Mouse (Mus musculus) liver, embryonic 14.5 days (tissue): Measurements from ENCODE around the gene Pheta1. TPM values are rescaled to one million over a fixed set of nuclear protein-coding genes. Genes with fewer than 3 reads are reported as not detected.

Experiments
- ATAC-seq: fragments of 200-750 bp; cut with Nextera tagmentation; 2 replicates; pipeline ENCODE4 v1.8.0; 2017; ENCODE audit warnings: moderate number of reproducible peaks, mild to moderate bottlenecking, moderate library complexity; ENCODE audit not compliant: insufficient read depth
- DNase-seq, 3 experiments: peaks; one replicate each; pipeline ENCODE4 v3.0.0-alpha.2; 2012 to 2013; ENCODE audit warnings: low read depth in 3 of 3, low spot score in 3 of 3
- H3K27ac ChIP-seq: fragments of 300-500 bp; sonication (generic); 2 replicates; pipeline ENCODE4 v1.5.1; 2014; ENCODE audit warnings: moderate library complexity, mild to moderate bottlenecking, control low read depth, inconsistent platforms
- H3K27me3 ChIP-seq: fragments of 300-500 bp; sonication (generic); 2 replicates; pipeline ENCODE4 v1.6.1; 2014; ENCODE audit warnings: mild to moderate bottlenecking, low read length, moderate library complexity; ENCODE audit not compliant: control insufficient read depth, insufficient read depth
- H3K36me3 ChIP-seq: fragments of 300-500 bp; sonication (generic); replicated peaks from 2 replicates; pipeline ENCODE4 v1.6.1; 2014; ENCODE audit warnings: low read depth; ENCODE audit not compliant: control insufficient read depth, insufficient read depth
- H3K4me1 ChIP-seq, 2 experiments: fragments of 200-500 bp in 1 of 2; fragments of 300-500 bp in 1 of 2; sonication (generic) in 1 of 2; replicated peaks; 2 replicates each; pipeline ENCODE4 v1.6.1; 2012 to 2014; ENCODE audit warnings: antibody characterized with exemption in 1 of 2, inconsistent platforms in 1 of 2, low read length in 1 of 2; ENCODE audit not compliant: control insufficient read depth in 2 of 2, insufficient read depth in 2 of 2
- H3K4me2 ChIP-seq: fragments of 300-500 bp; sonication (generic); 2 replicates; pipeline ENCODE4 v1.6.1; 2014; ENCODE audit warnings: low read depth, mild to moderate bottlenecking, control low read depth, moderate library complexity
- H3K4me3 ChIP-seq, 2 experiments: fragments of 200-500 bp in 1 of 2; fragments of 300-500 bp in 1 of 2; sonication (generic) in 1 of 2; 2 replicates each; pipeline ENCODE4 v1.5.1; 2012 to 2014; ENCODE audit warnings: low read depth in 2 of 2, low read length in 2 of 2, mild to moderate bottlenecking in 2 of 2, control low read depth in 1 of 2, inconsistent platforms in 1 of 2, moderate library complexity in 1 of 2; ENCODE audit not compliant: insufficient read depth in 1 of 2
- H3K9ac ChIP-seq: fragments of 300-500 bp; sonication (generic); replicated peaks from 2 replicates; pipeline ENCODE4 v1.6.1; 2014; ENCODE audit warnings: mild to moderate bottlenecking, control low read depth, moderate library complexity
- H3K9me3 ChIP-seq: fragments of 300-500 bp; sonication (generic); 2 replicates; pipeline ENCODE4 v1.6.1; 2016; ENCODE audit warnings: low read length, mixed read lengths; ENCODE audit not compliant: control insufficient read depth
- CTCF ChIP-seq: IDR thresholded peaks from 2 replicates; pipeline ENCODE4 v1.5.1; 2016; ENCODE audit warnings: antibody characterized with exemption, low read depth, control low read depth
- EP300 ChIP-seq: IDR thresholded peaks from 2 replicates; pipeline ENCODE4 v1.6.1; 2016; ENCODE audit warnings: antibody characterized with exemption, low read depth
- WGBS: fragments of 180-500 bp; shearing (Covaris S2); extraction: QIAGEN DNeasy Blood & Tissue Kit; methylation state at CpG from one replicate; pipeline ENCODE4 v1.1.7; 2014; ENCODE audit not compliant: insufficient replicate concordance; 5-methylcytosine and 5-hydroxymethylcytosine counted together
- polyA plus RNA-seq, 2 experiments: library from polyadenylated mRNA; depleted of rRNA in 1 of 2; stranded (reverse) in 1 of 2; unstranded in 1 of 2; fragments of >200 nt; fragmentation: Nextera tagmentation in 1 of 2; extraction: Ambion mirVana in 1 of 2; gene quantifications; 2 replicates each; pipeline versions ENCODE4 v1.2.1 to v1.2.3; 2012 to 2014

Gene Pheta1
- polyA plus RNA-seq (2012; rRNA removed) = 2.4 and 2.8 TPM in 2 replicates
- polyA plus RNA-seq (2014; fragmentation: Nextera tagmentation; extraction: Ambion mirVana) = 2.4 and 2.6 TPM in 2 replicates

GRCm38 (mm10) chr5:121848743-121849142 is at the start of gene Pheta1:
TSS of gene Pheta1 (plus strand) at chr5:121848984.
- TF ChIP-seq EP300 = no peak
- no peaks in the 10 kb centered on the region for H3K36me3 ChIP-seq
- DNase-seq (peak; percentile 77 to 82 (median 80)), ATAC-seq (peak; percentile 89)
- 1% methylated on average over 36 of the region's 42 CpGs for WGBS
- H3K4me2 ChIP-seq = peak within 1 kb of the TSS; percentile 96
- H3K27ac ChIP-seq = peak within 1 kb of the TSS; percentile 44; the same call in 1 of the 2 replicates
- peaks cover 1% of the 10 kb centered on the region for H3K27me3 ChIP-seq
- H3K4me1 ChIP-seq = peaks cover 0 to 6% of the 10 kb centered on the region in 2 experiments; a peak in 3 of 4 replicates
- H3K4me3 ChIP-seq = peak within 1 kb of the TSS; percentile 71 to 79
- H3K9ac ChIP-seq = peak within 1 kb of the TSS; percentile 67
- H3K9me3 ChIP-seq = no peaks in the 10 kb centered on the region

- WGBS = 85% methylated on average over 3 of the region's 3 CpGs
Measured at GRCm38 (mm10) chr5:121807186-121807585, 41.6 kb upstream of the Pheta1 start.

GRCm38 (mm10) chr5:121808202-121808601 is 40.6 kb upstream of the Pheta1 start:
- no peak overlapping the region for H3K27ac ChIP-seq
- no peaks in the 10 kb centered on the region for H3K9me3 ChIP-seq
- 86% methylated on average over 2 of the region's 2 CpGs for WGBS
- H3K9ac ChIP-seq = no peak overlapping the region; the same call in 1 of the 2 replicates
- DNase-seq (no peak), ATAC-seq (no peak)
- no peak for TF ChIP-seq CTCF
- TF ChIP-seq EP300 = no peak
- peaks cover 34% of the 10 kb centered on the region for H3K36me3 ChIP-seq
- H3K4me3 ChIP-seq = no peak overlapping the region
- no peak overlapping the region for H3K4me2 ChIP-seq
- 0 out of 4 replicates have a peak, but pooled peaks cover 0 to 2% of the 10 kb centered on the region in 2 experiments for H3K4me1 ChIP-seq
- H3K27me3 ChIP-seq = no peaks in the 10 kb centered on the region

More at GRCm38 (mm10) chr5:121807186-121807585, 41.6 kb upstream of the Pheta1 start:
- Histone ChIP-seq H3K4me1 (0 out of 4 replicates have a peak, but pooled peaks cover 0 to 2% of the 10 kb centered on the region in 2 experiments), H3K9me3 (no peaks in the 10 kb centered on the region), H3K27ac (no peak overlapping the region), H3K9ac (no peak overlapping the region), H3K4me2 (no peak overlapping the region), H3K36me3 (peaks cover 33% of the 10 kb centered on the region), H3K27me3 (no peaks in the 10 kb centered on the region), H3K4me3 (no peak overlapping the region)
- TF ChIP-seq CTCF = no peak
- no peak for TF ChIP-seq EP300
- ATAC-seq (no peak), DNase-seq (no peak)

DNA sequence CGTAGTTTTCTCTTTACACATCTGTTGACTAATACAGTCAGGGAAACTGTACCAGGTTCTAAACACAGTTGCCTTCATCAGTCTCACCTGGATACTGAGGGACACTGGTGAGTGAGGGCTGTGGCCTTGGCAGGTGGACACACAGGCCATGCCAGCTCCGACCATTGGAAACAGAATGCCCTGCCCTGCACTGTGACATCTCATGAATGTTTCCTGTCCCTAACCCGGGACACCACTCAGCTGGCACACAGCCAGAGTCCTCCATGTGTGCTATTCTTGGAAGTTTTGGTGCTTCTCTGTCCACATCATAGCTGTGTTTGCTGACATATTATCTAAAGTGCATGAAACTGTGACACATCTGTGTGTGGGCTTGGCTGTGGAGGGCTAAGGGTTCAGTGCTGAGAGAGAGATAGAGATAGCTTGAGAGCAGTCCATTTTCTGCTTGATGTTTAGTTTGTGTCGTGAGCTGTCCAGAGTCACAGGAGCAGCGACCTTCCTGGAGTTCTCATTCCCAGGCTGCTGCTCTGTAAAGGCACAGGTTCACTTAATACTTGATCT is 39.0 kb upstream of the Pheta1 start:
- 74% methylated on average over 5 of the region's 5 CpGs for WGBS
- no peaks in the 10 kb centered on the region for H3K9me3 ChIP-seq
- ATAC-seq (no peak), DNase-seq (no peak)
- no peak for TF ChIP-seq CTCF
- no peak for TF ChIP-seq EP300
- peaks cover 44% of the 10 kb centered on the region for H3K36me3 ChIP-seq
- 0 out of 4 replicates have a peak, but pooled peaks cover 0 to 2% of the 10 kb centered on the region in 2 experiments for H3K4me1 ChIP-seq
- H3K4me2 ChIP-seq = no peak overlapping the region
- H3K27me3 ChIP-seq = no peaks in the 10 kb centered on the region
- no peak overlapping the region for H3K4me3 ChIP-seq
- no peak overlapping the region for H3K27ac ChIP-seq
- no peak overlapping the region for H3K9ac ChIP-seq

- 82% methylated on average over 17 of the region's 17 CpGs for WGBS
- peaks cover 44% of the 10 kb centered on the region for H3K36me3 ChIP-seq
- H3K9ac ChIP-seq = no peak overlapping the region
- no peak overlapping the region for H3K27ac ChIP-seq
- H3K4me3 ChIP-seq = no peak overlapping the region
- no peak for TF ChIP-seq CTCF
- TF ChIP-seq EP300 = no peak
- no peak for ATAC-seq
- H3K4me1 ChIP-seq = 0 out of 4 replicates have a peak, but pooled peaks cover 0 to 2% of the 10 kb centered on the region in 2 experiments
- H3K4me2 ChIP-seq = no peak overlapping the region
- DNase-seq = no peak
- no peaks in the 10 kb centered on the region for H3K27me3 ChIP-seq
- H3K9me3 ChIP-seq = no peaks in the 10 kb centered on the region
Measured at GRCm38 (mm10) chr5:121810331-121811151, 38.2 kb upstream of the Pheta1 start.
